Mouse (Mus musculus): ENCODE measurements at regions not wholly inside any gene's neighbourhood (a gene's known extent, or its start where the extent isn't known, plus 50 kb on each side); places are given as distances from the start of the nearest gene placed in this dataset.

DNA sequence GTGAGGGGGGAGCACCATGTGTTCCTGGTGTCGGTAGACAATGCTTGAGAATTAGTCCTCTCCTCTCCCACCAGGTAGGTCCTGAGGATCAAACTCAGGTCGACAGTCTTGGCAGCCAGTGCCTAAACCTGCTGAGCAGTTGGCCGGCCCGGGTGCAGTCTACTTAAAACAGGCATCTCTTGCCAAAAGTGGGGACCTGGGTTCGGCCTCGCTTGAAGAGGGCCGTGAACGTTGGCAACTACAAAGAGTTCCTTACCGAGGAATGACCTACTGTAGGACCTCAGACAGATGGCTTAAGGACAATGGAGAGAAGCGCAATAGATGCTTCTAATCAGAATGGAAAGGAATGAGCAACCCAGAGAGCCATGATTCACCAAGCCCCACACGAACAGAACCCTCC, 287.5 kb upstream of the Gm11146 start:
- TF ChIP-seq CTCF (IDR thresholded peaks at IDR 0.05; ENCODE audit: low read depth) = no peak
- TF ChIP-seq EP300 (IDR thresholded peaks at IDR 0.05; ENCODE audit: low read depth) = no peak

All from liver, embryonic 14.5 days (tissue).